Mouse (Mus musculus) B cell, adult (primary cell): ENCODE measurements around the gene Scube2. TPM values are rescaled to one million over a fixed set of nuclear protein-coding genes. Genes with fewer than 3 reads are reported as not detected.

Experiments
- total RNA-seq: library from RNA; stranded (reverse); gene quantifications from 4 replicates; pipeline ENCODE4 v1.2.4, GENCODE M21; 2023; ENCODE audit not compliant: inconsistent age

Gene Scube2
- total RNA-seq: not detected in 4 replicates

DNA sequence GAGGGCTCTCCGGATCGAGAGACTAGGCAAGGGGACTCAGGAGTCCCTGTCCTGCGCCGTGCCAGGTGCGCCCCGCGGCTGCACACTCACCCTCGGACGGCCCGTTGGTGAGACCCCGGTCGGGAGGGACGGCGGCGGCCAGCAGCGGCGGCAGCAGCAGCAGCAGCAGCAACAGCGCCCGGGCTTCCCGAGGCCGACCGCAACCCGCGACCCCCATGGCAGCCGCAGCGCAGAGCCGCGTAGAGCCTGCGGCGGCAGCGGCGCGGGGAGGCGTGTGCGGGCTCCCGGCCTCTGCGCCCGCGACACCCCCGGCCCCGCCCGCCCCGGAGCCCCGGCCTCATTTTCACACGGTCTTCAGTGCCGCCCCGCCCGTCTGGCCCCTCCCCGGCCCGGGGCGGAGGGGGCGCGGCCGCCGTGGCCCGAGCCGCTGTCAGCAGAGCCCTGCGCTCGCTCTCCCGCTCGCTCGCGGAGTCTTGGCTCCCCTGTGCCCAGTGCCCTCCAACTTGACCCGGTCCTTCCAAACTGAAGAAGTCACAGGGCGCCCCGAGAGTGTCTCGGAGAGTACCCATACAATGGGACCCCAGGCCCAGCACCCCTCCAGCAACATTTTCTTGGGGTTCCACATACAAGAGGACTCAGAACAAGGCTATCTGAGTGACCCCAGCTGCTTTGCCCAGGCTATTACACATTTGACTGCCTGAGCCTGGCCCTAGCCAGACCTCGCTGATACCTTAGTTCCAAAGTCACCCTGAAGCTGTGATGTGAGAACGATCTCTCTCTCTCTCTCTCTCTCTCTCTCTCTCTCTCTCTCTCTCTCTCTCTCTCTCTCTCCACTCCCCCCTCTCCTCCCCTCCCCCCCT, at the start of gene Scube2:
Scube2 (minus strand) TSS at position 310 of the 860 bp plus-strand sequence.

DNA sequence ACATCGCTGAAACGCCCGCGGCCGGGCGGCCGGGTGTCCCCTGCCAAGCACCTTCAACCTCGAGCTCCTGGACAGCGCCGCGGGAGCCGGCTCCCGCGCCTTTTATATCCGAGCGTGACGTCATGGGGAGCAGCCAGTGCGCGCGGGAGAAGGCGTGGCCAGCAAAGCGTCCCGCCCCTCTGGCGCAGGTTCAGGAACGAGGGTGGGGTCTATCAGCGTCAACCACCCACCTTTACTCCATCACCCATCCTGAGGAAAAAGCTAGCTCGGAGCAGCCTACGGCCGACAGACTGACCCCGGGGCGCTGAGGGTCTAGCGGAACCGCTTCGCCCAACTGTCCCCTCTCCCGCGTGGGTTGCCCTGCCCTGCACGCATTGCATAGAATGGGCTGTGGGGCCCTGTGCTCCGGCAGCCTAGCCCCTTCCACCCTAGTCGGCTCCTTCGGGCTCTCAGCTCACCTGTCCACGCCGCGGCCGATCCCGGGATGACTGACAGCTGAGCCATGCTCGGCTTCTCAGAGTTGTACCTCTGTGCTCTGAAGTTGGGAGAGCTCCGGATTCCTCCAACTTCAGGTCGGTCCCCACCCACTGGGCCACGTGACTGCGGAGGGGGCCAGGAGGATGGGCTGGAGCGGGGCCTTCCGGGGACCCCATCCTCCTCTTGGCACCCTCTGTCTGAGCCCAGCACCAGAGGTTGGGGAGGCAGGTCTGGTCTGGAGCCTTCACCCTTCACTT, 83.8 kb downstream of the Scube2 start, which contains the start of gene Nrip3:
Nrip3 (minus strand) TSS at position 556 of the 734 bp plus-strand sequence.

DNA sequence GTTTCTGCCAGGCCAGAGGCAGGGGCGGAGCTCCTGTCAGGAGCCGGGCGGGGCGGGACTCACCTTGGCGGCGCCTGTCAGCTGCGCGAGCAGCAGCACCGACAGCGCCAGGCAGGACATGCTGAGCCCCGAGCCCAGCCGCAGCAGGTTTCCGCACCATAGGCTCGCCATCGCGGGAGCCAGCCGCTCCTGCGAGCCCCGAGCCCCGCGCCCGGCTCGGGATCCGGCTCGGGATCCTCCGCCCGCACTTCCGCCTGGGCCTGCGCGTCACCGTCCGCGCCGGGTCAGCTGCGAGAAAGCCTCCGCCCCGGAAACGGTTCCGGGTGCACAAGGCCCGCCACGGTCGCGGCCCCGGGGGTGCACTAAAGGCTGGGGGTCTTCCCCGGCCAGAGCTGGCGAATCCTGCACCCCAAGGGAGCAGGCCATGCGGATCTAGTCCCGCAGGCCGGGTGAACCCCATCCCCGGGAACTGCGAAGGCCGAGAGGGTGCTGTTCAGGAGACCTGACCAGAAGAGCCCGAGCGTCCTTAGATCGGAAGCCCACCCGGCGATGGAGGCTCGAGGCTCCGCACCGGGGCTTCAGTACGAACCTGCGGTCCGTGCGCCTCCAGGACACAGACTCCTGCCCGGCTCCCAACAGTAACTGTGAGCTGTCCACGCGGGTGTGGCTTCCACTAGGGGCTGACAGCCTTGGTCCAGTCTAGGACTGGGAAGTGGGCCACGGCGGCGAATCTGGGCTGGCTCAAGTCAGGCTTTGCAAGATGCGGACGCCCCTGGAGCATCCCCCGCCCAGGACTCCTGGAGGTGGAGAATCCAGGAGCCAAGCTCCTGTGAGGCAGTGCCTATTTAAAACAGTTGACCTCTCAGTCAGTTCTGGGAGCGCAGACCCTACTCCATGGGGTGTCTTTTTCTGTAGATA, 113.2 kb downstream of the Scube2 start, which contains the start of gene Tmem9b:
Tmem9b (minus strand) TSS at position 868 of the 918 bp plus-strand sequence.

Other genes starting within 250 kb of the Scube2 start
- 0.19 to 0.55 TPM (median 0.42 TPM) in 4 replicates for gene St5, start 162.1 kb downstream of the Scube2 start, total RNA-seq
- 9.1 to 12.3 TPM (median 9.9 TPM) in 4 replicates for gene Akip1, start 162.0 kb downstream of the Scube2 start, total RNA-seq
- not detected in 4 replicates for gene BC051019, start 141.8 kb downstream of the Scube2 start, total RNA-seq
- gene Ascl3, start 134.0 kb downstream of the Scube2 start, total RNA-seq: 0.81 TPM in 1 of 4 replicates, not detected in the others
- gene Tmem9b, start 112.8 kb downstream of the Scube2 start, total RNA-seq: 22.0 to 29.9 TPM (median 24.3 TPM) in 4 replicates
- 1.4 TPM in 1 of 4 replicates, not detected in the others for gene Nrip3, start 83.7 kb downstream of the Scube2 start, total RNA-seq
- 101 to 114 TPM (median 105 TPM) in 4 replicates for gene Dennd5a, start 94.8 kb upstream of the Scube2 start, total RNA-seq
- gene Tmem41b, start 121.2 kb upstream of the Scube2 start, total RNA-seq: 51.4 to 59.8 TPM (median 53.0 TPM) in 4 replicates
- gene Ipo7, start 152.6 kb upstream of the Scube2 start, total RNA-seq: 68.9 to 75.3 TPM (median 70.1 TPM) in 4 replicates
- 30.3 to 35.5 TPM (median 32.5 TPM) in 4 replicates for gene Zfp143, start 195.5 kb upstream of the Scube2 start, total RNA-seq